Mouse (Mus musculus): ENCODE measurements at regions not wholly inside any gene's neighbourhood (a gene's known extent, or its start where the extent isn't known, plus 50 kb on each side); places are given as distances from the start of the nearest gene placed in this dataset.

DNA sequence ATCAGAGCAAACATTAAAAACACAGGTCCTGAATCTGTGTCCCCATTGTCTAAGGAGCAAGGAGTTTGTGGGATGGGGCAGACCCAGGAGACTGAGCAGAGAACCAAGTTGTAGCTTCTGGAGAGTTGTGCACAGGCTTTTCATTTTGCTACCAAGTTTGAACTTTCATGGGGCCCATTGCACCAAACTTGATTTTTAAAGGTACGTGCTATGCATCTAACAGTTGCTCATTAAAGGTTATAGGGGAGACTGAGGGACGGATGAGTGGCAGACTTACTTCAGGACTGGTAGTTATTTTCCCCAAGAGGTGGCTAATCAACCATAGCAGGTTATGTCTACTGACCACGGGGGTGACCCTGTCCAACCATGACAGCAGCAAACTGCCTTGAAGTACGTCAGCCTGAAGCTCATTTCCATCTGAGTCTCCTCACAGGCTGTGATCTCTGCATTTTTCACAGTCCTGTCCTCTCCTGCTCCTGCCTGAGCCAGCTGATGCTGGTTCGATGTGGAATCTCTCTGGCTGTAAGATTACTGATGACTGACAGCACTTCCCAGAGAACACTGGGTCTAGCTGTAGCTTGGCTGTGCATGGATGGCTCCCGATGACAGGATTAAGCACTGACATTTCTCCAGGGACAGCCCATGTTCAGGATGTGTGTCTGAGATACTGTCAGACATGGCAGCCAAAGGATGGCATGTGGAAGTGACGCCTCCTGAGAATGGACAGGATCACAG is 590.9 kb upstream of the Plxna2 start:
- Histone ChIP-seq H3K4me3 (ENCODE audit: low read length) (no peak overlapping the region), H3K27ac (ENCODE audit: low read length) (no peak overlapping the region), H3K27me3 (ENCODE audit: control insufficient read depth, insufficient read depth, low read depth, low read length) (no peaks in the 10 kb centered on the region), H3K4me2 (ENCODE audit: low read depth, low read length) (no peak overlapping the region), H3K4me1 (replicated peaks; ENCODE audit: control insufficient read depth, insufficient read depth, low read length) (no peaks in the 10 kb centered on the region), H3K9me3 (ENCODE audit: control insufficient read depth, low read length) (no peaks in the 10 kb centered on the region), H3K36me3 (ENCODE audit: control insufficient read depth, insufficient read depth, low read length) (no peaks in the 10 kb centered on the region), H3K9ac (ENCODE audit: low read length) (no peak overlapping the region)
- ATAC-seq (ENCODE audit: low read depth): no peak
- 71% methylated on average over 7 of the region's 7 CpGs for WGBS

DNA sequence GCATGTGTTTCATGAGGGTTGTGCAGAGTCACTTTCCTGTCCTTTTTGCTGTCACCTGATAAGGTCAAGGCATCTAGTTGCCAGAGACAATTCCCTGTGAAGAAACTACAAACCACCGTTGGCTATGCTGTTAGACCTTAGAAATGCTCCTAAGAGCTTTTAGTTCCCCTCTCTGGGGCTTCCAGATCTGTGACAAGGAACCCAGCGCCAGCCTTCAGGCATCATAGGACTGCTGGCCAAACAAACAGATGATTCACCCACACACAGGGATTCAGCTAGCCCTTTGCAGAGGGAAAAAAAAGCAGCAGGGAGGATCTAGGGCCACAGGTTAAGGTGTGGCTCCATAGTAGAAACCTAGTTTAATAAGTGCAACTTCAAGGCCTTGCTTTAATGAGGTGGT is 591.8 kb upstream of the Plxna2 start:
- WGBS: 20% methylated on average over 2 of the region's 2 CpGs
- no peaks in the 10 kb centered on the region for H3K4me1 ChIP-seq (replicated peaks; ENCODE audit: control insufficient read depth, insufficient read depth, low read length)
- H3K4me2 ChIP-seq (ENCODE audit: low read depth, low read length): no peak overlapping the region
- no peak overlapping the region for H3K4me3 ChIP-seq (ENCODE audit: low read length)
- no peak overlapping the region for H3K27ac ChIP-seq (ENCODE audit: low read length)
- no peak overlapping the region for H3K9ac ChIP-seq (ENCODE audit: low read length)
- no peaks in the 10 kb centered on the region for H3K27me3 ChIP-seq (ENCODE audit: control insufficient read depth, insufficient read depth, low read depth, low read length)
- H3K36me3 ChIP-seq (ENCODE audit: control insufficient read depth, insufficient read depth, low read length): no peaks in the 10 kb centered on the region
- H3K9me3 ChIP-seq (ENCODE audit: control insufficient read depth, low read length): no peaks in the 10 kb centered on the region
- ATAC-seq (ENCODE audit: low read depth): no peak

GRCm38 (mm10) chr1:194019282-194019681 is 598.7 kb upstream of the Plxna2 start:
- Histone ChIP-seq H3K9me3 (ENCODE audit: control insufficient read depth, low read length) (no peaks in the 10 kb centered on the region), H3K36me3 (ENCODE audit: control insufficient read depth, insufficient read depth, low read length) (no peaks in the 10 kb centered on the region), H3K4me2 (ENCODE audit: low read depth, low read length) (no peak overlapping the region), H3K27ac (ENCODE audit: low read length) (no peak overlapping the region), H3K27me3 (ENCODE audit: control insufficient read depth, insufficient read depth, low read depth, low read length) (no peaks in the 10 kb centered on the region), H3K4me1 (replicated peaks; ENCODE audit: control insufficient read depth, insufficient read depth, low read length) (no peaks in the 10 kb centered on the region), H3K4me3 (ENCODE audit: low read length) (no peak overlapping the region), H3K9ac (ENCODE audit: low read length) (no peak overlapping the region)
- ATAC-seq (ENCODE audit: low read depth): no peak

- ATAC-seq (ENCODE audit: low read depth): no peak
- 58% methylated on average over 2 of the region's 2 CpGs for WGBS
- H3K4me1 ChIP-seq (replicated peaks; ENCODE audit: control insufficient read depth, insufficient read depth, low read length): no peaks in the 10 kb centered on the region
- no peaks in the 10 kb centered on the region for H3K27me3 ChIP-seq (ENCODE audit: control insufficient read depth, insufficient read depth, low read depth, low read length)
- no peak overlapping the region for H3K27ac ChIP-seq (ENCODE audit: low read length)
- no peak overlapping the region for H3K4me2 ChIP-seq (ENCODE audit: low read depth, low read length)
- no peak overlapping the region for H3K9ac ChIP-seq (ENCODE audit: low read length)
- H3K9me3 ChIP-seq (ENCODE audit: control insufficient read depth, low read length): no peaks in the 10 kb centered on the region
- H3K4me3 ChIP-seq (ENCODE audit: low read length): no peak overlapping the region
- H3K36me3 ChIP-seq (ENCODE audit: control insufficient read depth, insufficient read depth, low read length): no peaks in the 10 kb centered on the region
Measured at GRCm38 (mm10) chr1:193992226-193992625, 622.1 kb upstream of the Camk1g start.

- H3K4me1 ChIP-seq (replicated peaks; ENCODE audit: control insufficient read depth, insufficient read depth, low read length): no peaks in the 10 kb centered on the region
- no peaks in the 10 kb centered on the region for H3K27me3 ChIP-seq (ENCODE audit: control insufficient read depth, insufficient read depth, low read depth, low read length)
- H3K4me2 ChIP-seq (ENCODE audit: low read depth, low read length): no peak overlapping the region
- no peak overlapping the region for H3K9ac ChIP-seq (ENCODE audit: low read length)
- H3K36me3 ChIP-seq (ENCODE audit: control insufficient read depth, insufficient read depth, low read length): no peaks in the 10 kb centered on the region
- no peaks in the 10 kb centered on the region for H3K9me3 ChIP-seq (ENCODE audit: control insufficient read depth, low read length)
- no peak overlapping the region for H3K27ac ChIP-seq (ENCODE audit: low read length)
- peak; percentile 51 for ATAC-seq (ENCODE audit: low read depth)
- WGBS: 52% methylated on average over 10 of the region's 10 CpGs
- H3K4me3 ChIP-seq (ENCODE audit: low read length): no peak overlapping the region
Measured at GRCm38 (mm10) chr1:193989956-193990675, 620.0 kb upstream of the Camk1g start.

- H3K4me2 ChIP-seq (ENCODE audit: low read depth, low read length): no peak overlapping the region
- WGBS: 41% methylated on average over 17 of the region's 17 CpGs
- no peaks in the 10 kb centered on the region for H3K9me3 ChIP-seq (ENCODE audit: control insufficient read depth, low read length)
- no peak overlapping the region for H3K4me3 ChIP-seq (ENCODE audit: low read length)
- no peaks in the 10 kb centered on the region for H3K4me1 ChIP-seq (replicated peaks; ENCODE audit: control insufficient read depth, insufficient read depth, low read length)
- H3K27ac ChIP-seq (ENCODE audit: low read length): no peak overlapping the region
- H3K36me3 ChIP-seq (ENCODE audit: control insufficient read depth, insufficient read depth, low read length): no peaks in the 10 kb centered on the region
- ATAC-seq (ENCODE audit: low read depth): peak; percentile 69
- H3K9ac ChIP-seq (ENCODE audit: low read length): no peak overlapping the region
- no peaks in the 10 kb centered on the region for H3K27me3 ChIP-seq (ENCODE audit: control insufficient read depth, insufficient read depth, low read depth, low read length)
Measured at GRCm38 (mm10) chr1:193988970-193989904, 619.1 kb upstream of the Camk1g start.

- Histone ChIP-seq H3K27me3 (ENCODE audit: control insufficient read depth, insufficient read depth, low read depth, low read length) (no peaks in the 10 kb centered on the region), H3K4me1 (replicated peaks; ENCODE audit: control insufficient read depth, insufficient read depth, low read length) (no peaks in the 10 kb centered on the region), H3K4me2 (ENCODE audit: low read depth, low read length) (no peak overlapping the region), H3K9ac (ENCODE audit: low read length) (no peak overlapping the region), H3K27ac (ENCODE audit: low read length) (no peak overlapping the region), H3K4me3 (ENCODE audit: low read length) (no peak overlapping the region), H3K36me3 (ENCODE audit: control insufficient read depth, insufficient read depth, low read length) (no peaks in the 10 kb centered on the region), H3K9me3 (ENCODE audit: control insufficient read depth, low read length) (no peaks in the 10 kb centered on the region)
- WGBS: 82% methylated on average over 4 of the region's 4 CpGs
- ATAC-seq (ENCODE audit: low read depth): no peak
Measured at GRCm38 (mm10) chr1:193980571-193980970, 610.5 kb upstream of the Camk1g start.

GRCm38 (mm10) chr1:193971537-193971936 is 601.4 kb upstream of the Camk1g start:
- Histone ChIP-seq H3K9ac (ENCODE audit: low read length) (no peak overlapping the region), H3K27me3 (ENCODE audit: control insufficient read depth, insufficient read depth, low read depth, low read length) (no peaks in the 10 kb centered on the region), H3K4me2 (ENCODE audit: low read depth, low read length) (no peak overlapping the region), H3K36me3 (ENCODE audit: control insufficient read depth, insufficient read depth, low read length) (no peaks in the 10 kb centered on the region), H3K27ac (ENCODE audit: low read length) (no peak overlapping the region), H3K4me1 (replicated peaks; ENCODE audit: control insufficient read depth, insufficient read depth, low read length) (peaks cover 11% of the 10 kb centered on the region), H3K9me3 (ENCODE audit: control insufficient read depth, low read length) (no peaks in the 10 kb centered on the region), H3K4me3 (ENCODE audit: low read length) (no peak overlapping the region)
- 53% methylated on average over 1 of the region's 1 CpGs for WGBS
- no peak for ATAC-seq (ENCODE audit: low read depth)
